ENCODE assay signal across 9 mouse cellular contexts in the genomic region with DNA sequence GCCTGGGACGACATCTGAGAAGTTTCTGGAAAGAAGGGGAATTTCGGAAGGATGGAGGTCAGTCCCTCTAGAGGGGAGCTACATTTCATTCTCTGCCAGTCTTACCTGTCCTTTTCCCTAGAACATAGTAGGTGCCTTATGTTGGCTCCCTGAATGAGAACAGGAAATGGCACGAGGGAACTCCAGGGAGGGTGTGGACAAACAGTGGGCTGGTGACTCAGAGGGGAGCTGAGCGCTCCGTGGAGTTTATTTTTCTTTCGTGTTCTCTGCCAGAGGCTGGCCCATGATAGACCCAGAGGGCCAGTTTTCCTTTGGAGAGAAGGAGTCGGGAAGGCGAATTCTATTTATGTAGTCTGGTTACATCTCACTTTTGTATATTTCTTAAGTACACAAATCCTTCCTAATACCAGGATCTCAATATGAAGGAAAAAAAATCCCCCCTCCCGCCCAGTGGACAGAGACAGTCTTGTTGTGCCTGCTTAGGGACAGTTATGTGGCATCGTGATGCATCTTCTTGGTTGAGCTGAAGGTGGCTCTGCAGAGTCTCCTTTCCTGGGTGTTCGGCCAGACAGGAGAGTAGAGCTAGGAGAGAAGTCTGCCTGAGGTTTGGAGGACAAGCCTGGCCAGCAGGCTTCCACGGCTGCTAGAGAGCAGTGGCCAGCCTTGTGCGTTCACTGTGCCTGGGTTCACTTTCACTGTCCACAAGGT.
DNase-seq lines count a peak whose midpoint lies in the region; ATAC-seq and TF ChIP-seq lines count a peak whose summit lies in the region.
"Had no signal": no experiment of that assay in that cellular context is flagged by ENCODE, and none has a peak within 500 bp of the region (broad histone marks: within the 10 kb centered on the region; RNA-seq: fewer than 3 reads in every experiment).

No protein-coding gene starts in this region.

- no peaks in the 10 kb centered on the region for H3K4me1 ChIP-seq in forebrain, postnatal 0 days (ENCODE audit: insufficient read depth)
- H3K4me1 ChIP-seq in forebrain, embryonic 14.5 days (ENCODE audit: control insufficient read depth, insufficient read depth, low read length) = no peaks in the 10 kb centered on the region
- no peaks in the 10 kb centered on the region for H3K4me1 ChIP-seq in midbrain, postnatal 0 days (ENCODE audit: insufficient read depth, low read length)
- no peaks in the 10 kb centered on the region for H3K4me1 ChIP-seq in midbrain, embryonic 11.5 days (ENCODE audit: control insufficient read depth, insufficient read depth, low read length)
- peaks cover 4% of the 10 kb centered on the region for H3K4me1 ChIP-seq in stomach, postnatal 0 days (replicated peaks; ENCODE audit: control insufficient read depth, insufficient read depth)
- H3K4me1 ChIP-seq in neural tube, embryonic 15.5 days = peaks cover 16% of the 10 kb centered on the region

- DNase-seq in forebrain, postnatal 0 days = no peak
- no peak for DNase-seq in forebrain, embryonic 14.5 days (ENCODE audit: low spot score)
- peak; percentile 46 for DNase-seq in midbrain, postnatal 0 days (ENCODE audit: low spot score)
- DNase-seq in midbrain, embryonic 11.5 days (ENCODE audit: low spot score, missing footprints) = no peak
- DNase-seq in heart, adult 9 months (ENCODE audit: low spot score in 2 of 2) = peak; percentile 40 to 55
- DNase-seq in stomach, postnatal 0 days (ENCODE audit: low spot score) = peak; percentile 47
- DNase-seq in spleen, postnatal 14 days (ENCODE audit: low spot score in 2 of 2) = no peak
- DNase-seq: kidney, postnatal 14 days had no signal

- 0 out of 2 replicates have a peak, but pooled peaks have one; percentile 14 for ATAC-seq in forebrain, postnatal 0 days
- ATAC-seq in forebrain, embryonic 14.5 days = no peak
- ATAC-seq in midbrain, postnatal 0 days (ENCODE audit: low FRiP score) = no peak
- ATAC-seq in midbrain, embryonic 11.5 days (ENCODE audit: low FRiP score) = no peak
- peak; percentile 82 for ATAC-seq in stomach, postnatal 0 days (ENCODE audit: low FRiP score, low TSS enrichment)
- ATAC-seq in neural tube, embryonic 15.5 days (ENCODE audit: low FRiP score) = no peak

- H3K9ac ChIP-seq in forebrain, postnatal 0 days = no peak overlapping the region
- no peak overlapping the region for H3K9ac ChIP-seq in forebrain, embryonic 14.5 days (ENCODE audit: low read length)
- no peak overlapping the region for H3K9ac ChIP-seq in midbrain, postnatal 0 days (replicated peaks; ENCODE audit: low read length, poor library complexity, severe bottlenecking)
- H3K9ac ChIP-seq in midbrain, embryonic 11.5 days (ENCODE audit: low read length) = no peak overlapping the region
- no peak overlapping the region for H3K9ac ChIP-seq in stomach, postnatal 0 days (ENCODE audit: low read length)
- no peak overlapping the region for H3K9ac ChIP-seq in neural tube, embryonic 15.5 days (replicated peaks)

- 80% methylated on average over 13 of the region's 13 CpGs for WGBS in forebrain, postnatal 0 days
- 80% methylated on average over 13 of the region's 13 CpGs for WGBS in forebrain, embryonic 14.5 days
- 74% methylated on average over 13 of the region's 13 CpGs for WGBS in midbrain, postnatal 0 days
- WGBS in midbrain, embryonic 11.5 days = 79% methylated on average over 13 of the region's 13 CpGs
- WGBS in stomach, postnatal 0 days = 28% methylated on average over 13 of the region's 13 CpGs
- 81% methylated on average over 13 of the region's 13 CpGs for WGBS in neural tube, embryonic 15.5 days

- no peak overlapping the region for H3K4me2 ChIP-seq in forebrain, postnatal 0 days (ENCODE audit: low read depth)
- no peak overlapping the region for H3K4me2 ChIP-seq in forebrain, embryonic 14.5 days (ENCODE audit: low read length)
- H3K4me2 ChIP-seq in midbrain, postnatal 0 days (ENCODE audit: low read depth, low read length, poor library complexity, severe bottlenecking) = no peak overlapping the region
- H3K4me2 ChIP-seq in midbrain, embryonic 11.5 days = no peak overlapping the region
- H3K4me2 ChIP-seq in stomach, postnatal 0 days (replicated peaks; ENCODE audit: low read depth) = no peak overlapping the region
- no peak overlapping the region for H3K4me2 ChIP-seq in neural tube, embryonic 15.5 days

- H3K9me3 ChIP-seq in forebrain, postnatal 0 days (ENCODE audit: low read length) = no peaks in the 10 kb centered on the region
- H3K9me3 ChIP-seq in forebrain, embryonic 14.5 days (replicated peaks; ENCODE audit: control insufficient read depth, low read length) = no peaks in the 10 kb centered on the region
- no peaks in the 10 kb centered on the region for H3K9me3 ChIP-seq in midbrain, postnatal 0 days (ENCODE audit: low read length)
- no peaks in the 10 kb centered on the region for H3K9me3 ChIP-seq in midbrain, embryonic 11.5 days (ENCODE audit: control insufficient read depth, low read length)
- no peaks in the 10 kb centered on the region for H3K9me3 ChIP-seq in stomach, postnatal 0 days (ENCODE audit: control insufficient read depth, low read length)
- no peaks in the 10 kb centered on the region for H3K9me3 ChIP-seq in neural tube, embryonic 15.5 days (replicated peaks)

- H3K27ac ChIP-seq in forebrain, postnatal 0 days (ENCODE audit: low read depth, low read length) = no peak overlapping the region
- H3K27ac ChIP-seq in forebrain, embryonic 14.5 days (ENCODE audit: low read depth, low read length) = no peak overlapping the region
- no peak overlapping the region for H3K27ac ChIP-seq in midbrain, postnatal 0 days (ENCODE audit: low read depth, low read length)
- no peak overlapping the region for H3K27ac ChIP-seq in midbrain, embryonic 11.5 days (ENCODE audit: low read depth, low read length)
- peak overlapping the region; percentile 58 for H3K27ac ChIP-seq in stomach, postnatal 0 days (replicated peaks)
- no peak overlapping the region for H3K27ac ChIP-seq in neural tube, embryonic 15.5 days (replicated peaks)

- TF ChIP-seq CTCF in forebrain, postnatal 0 days (IDR thresholded peaks at IDR 0.05; ENCODE audit: low read depth) = no peak
- TF ChIP-seq CTCF in midbrain, postnatal 0 days (IDR thresholded peaks at IDR 0.05) = peak; percentile 23; the same call in 1 of the 2 replicates
- TF ChIP-seq CTCF in stomach, postnatal 0 days (IDR thresholded peaks at IDR 0.05; ENCODE audit: low read depth) = peak; percentile 55

- H3K4me3 ChIP-seq in forebrain, postnatal 0 days (ENCODE audit: low read depth, low read length) = no peak overlapping the region
- no peak overlapping the region for H3K4me3 ChIP-seq in forebrain, embryonic 14.5 days (ENCODE audit: low read depth, low read length)
- no peak overlapping the region for H3K4me3 ChIP-seq in midbrain, postnatal 0 days (ENCODE audit: low read depth, low read length)
- no peak overlapping the region for H3K4me3 ChIP-seq in midbrain, embryonic 11.5 days (ENCODE audit: low read depth, low read length)
- H3K4me3 ChIP-seq in stomach, postnatal 0 days (ENCODE audit: low read depth, low read length) = no peak overlapping the region
- no peak overlapping the region for H3K4me3 ChIP-seq in neural tube, embryonic 15.5 days (replicated peaks)

- H3K27me3 ChIP-seq in forebrain, postnatal 0 days (ENCODE audit: insufficient read depth, low read length) = no peaks in the 10 kb centered on the region
- no peaks in the 10 kb centered on the region for H3K27me3 ChIP-seq in forebrain, embryonic 14.5 days (replicated peaks; ENCODE audit: control insufficient read depth, insufficient read depth, low read length)
- no peaks in the 10 kb centered on the region for H3K27me3 ChIP-seq in midbrain, postnatal 0 days (ENCODE audit: insufficient read depth, low read length)
- H3K27me3 ChIP-seq in midbrain, embryonic 11.5 days (ENCODE audit: control insufficient read depth, insufficient read depth, low read length) = no peaks in the 10 kb centered on the region
- H3K27me3 ChIP-seq in stomach, postnatal 0 days (ENCODE audit: control insufficient read depth, insufficient read depth, low read length) = no peaks in the 10 kb centered on the region
- H3K27me3 ChIP-seq in neural tube, embryonic 15.5 days (replicated peaks) = no peaks in the 10 kb centered on the region

- no peaks in the 10 kb centered on the region for H3K36me3 ChIP-seq in forebrain, postnatal 0 days (ENCODE audit: insufficient read depth)
- H3K36me3 ChIP-seq in forebrain, embryonic 14.5 days (ENCODE audit: control insufficient read depth, insufficient read depth, low read length) = no peaks in the 10 kb centered on the region
- no peaks in the 10 kb centered on the region for H3K36me3 ChIP-seq in midbrain, postnatal 0 days (ENCODE audit: insufficient read depth, low read length)
- no peaks in the 10 kb centered on the region for H3K36me3 ChIP-seq in midbrain, embryonic 11.5 days (ENCODE audit: control insufficient read depth, insufficient read depth, low read length)
- H3K36me3 ChIP-seq in stomach, postnatal 0 days (ENCODE audit: control insufficient read depth, insufficient read depth, low read length) = no peaks in the 10 kb centered on the region
- no peaks in the 10 kb centered on the region for H3K36me3 ChIP-seq in neural tube, embryonic 15.5 days

- no peak for TF ChIP-seq EP300 in stomach, postnatal 0 days (optimal IDR thresholded peaks at IDR 0.05)

Comparison
In these comparisons a context has a peak if more than half of its experiments do, and no peak if none do; other contexts are left out.
1. ATAC-seq: peak in forebrain, postnatal 0 days (single experiment) and stomach, postnatal 0 days (single experiment); none in forebrain, embryonic 14.5 days (single experiment), midbrain, postnatal 0 days (single experiment), midbrain, embryonic 11.5 days (single experiment) and neural tube, embryonic 15.5 days (single experiment).
2. DNase-seq: peak in midbrain, postnatal 0 days (single experiment), heart, adult 9 months (2 of 2) and stomach, postnatal 0 days (single experiment); none in forebrain, postnatal 0 days (single experiment), forebrain, embryonic 14.5 days (single experiment), midbrain, embryonic 11.5 days (single experiment) and spleen, postnatal 14 days (0 of 2).